Mouse (Mus musculus) forebrain, embryonic 16.5 days (tissue): ENCODE data around the gene Cyp2e1. TPM values are rescaled to one million over a fixed set of nuclear protein-coding genes. Genes with fewer than 3 reads are reported as not detected.
A peak's percentile ranks its signal among the peaks of the same experiment; 100 is the strongest.

Experiments
- ATAC-seq: fragments of 200-750 bp; cut with Nextera tagmentation; 2 replicates; pipeline ENCODE4 v1.8.0; 2017; ENCODE audit warnings: mild to moderate bottlenecking, moderate library complexity
- H3K27ac ChIP-seq: fragments of 300-500 bp; sonication (generic); 2 replicates; pipeline ENCODE4 v1.5.1; 2014; ENCODE audit warnings: low read length, control low read depth
- H3K27me3 ChIP-seq: fragments of 300-500 bp; sonication (generic); replicated peaks from 2 replicates; pipeline ENCODE4 v1.6.1; 2014; ENCODE audit warnings: low read length; ENCODE audit not compliant: control insufficient read depth, insufficient read depth
- H3K36me3 ChIP-seq: fragments of 300-500 bp; sonication (generic); 2 replicates; pipeline ENCODE4 v1.6.1; 2014; ENCODE audit not compliant: control insufficient read depth, insufficient read depth
- H3K4me1 ChIP-seq: fragments of 300-500 bp; sonication (generic); replicated peaks from 2 replicates; pipeline ENCODE4 v1.6.1; 2014; ENCODE audit warnings: low read length; ENCODE audit not compliant: control insufficient read depth, insufficient read depth
- H3K4me2 ChIP-seq: fragments of 300-500 bp; sonication (generic); 2 replicates; pipeline ENCODE4 v1.6.1; 2014; ENCODE audit warnings: mild to moderate bottlenecking, low read length, control low read depth
- H3K4me3 ChIP-seq: fragments of 300-500 bp; sonication (generic); replicated peaks from 2 replicates; pipeline ENCODE4 v1.5.1; 2014; ENCODE audit warnings: mild to moderate bottlenecking, low read length, control low read depth
- H3K9ac ChIP-seq: fragments of 300-500 bp; sonication (generic); replicated peaks from 2 replicates; pipeline ENCODE4 v1.6.1; 2014; ENCODE audit warnings: low read depth, low read length, control low read depth
- H3K9me3 ChIP-seq: fragments of 300-500 bp; sonication (generic); 2 replicates; pipeline ENCODE4 v1.6.1; 2016; ENCODE audit warnings: low read length; ENCODE audit not compliant: control insufficient read depth
- WGBS: fragments of 180-500 bp; shearing (Covaris S2); extraction: QIAGEN DNeasy Blood & Tissue Kit; methylation state at CpG from one replicate; pipeline ENCODE4 v1.1.7; 2014; 5-methylcytosine and 5-hydroxymethylcytosine counted together
- polyA plus RNA-seq: library from polyadenylated mRNA; unstranded; fragments of >200 nt; fragmentation: Nextera tagmentation; extraction: Ambion mirVana; gene quantifications from 2 replicates; pipeline ENCODE4 v1.2.1, GENCODE M21; 2015

The Cyp2e1 gene
- polyA plus RNA-seq, 1 experiment from 2014 or later = not detected

GRCm38 (mm10) chr7:140798212-140798611, 34.7 kb downstream of the Cyp2e1 start:
- 61% methylated on average over 2 of the region's 2 CpGs for WGBS

DNA sequence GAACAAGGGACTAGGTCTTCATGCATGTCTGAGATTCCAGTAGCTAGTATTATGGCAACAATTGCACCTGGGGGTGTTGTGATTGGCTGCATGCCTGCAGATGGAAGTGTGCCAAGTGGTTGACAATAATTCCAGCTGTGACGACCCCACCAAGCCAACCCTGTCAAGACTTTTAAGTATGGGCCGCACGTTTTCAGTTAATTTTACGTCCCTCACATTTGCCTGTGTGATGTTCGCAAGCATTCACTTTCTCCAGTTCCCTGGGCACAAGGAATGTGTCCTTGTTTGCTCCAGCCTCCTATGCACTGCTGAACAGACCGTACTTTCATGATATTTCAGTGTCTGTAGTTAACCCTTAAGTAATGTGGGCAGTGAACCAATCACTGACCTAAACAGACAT, 39.1 kb downstream of the Cyp2e1 start:
- H3K27ac ChIP-seq = no peak overlapping the region
- ATAC-seq = no peak
- no peaks in the 10 kb centered on the region for H3K4me1 ChIP-seq
- no peaks in the 10 kb centered on the region for H3K36me3 ChIP-seq
- H3K4me3 ChIP-seq = no peak overlapping the region
- 65% methylated on average over 6 of the region's 6 CpGs for WGBS
- no peak overlapping the region for H3K9ac ChIP-seq
- no peaks in the 10 kb centered on the region for H3K27me3 ChIP-seq
- H3K4me2 ChIP-seq = no peak overlapping the region
- H3K9me3 ChIP-seq = no peaks in the 10 kb centered on the region

More at GRCm38 (mm10) chr7:140798212-140798611, 34.7 kb downstream of the Cyp2e1 start:
- Histone ChIP-seq H3K36me3 (no peaks in the 10 kb centered on the region), H3K4me3 (no peak overlapping the region), H3K4me2 (no peak overlapping the region), H3K9me3 (no peaks in the 10 kb centered on the region), H3K9ac (no peak overlapping the region), H3K27me3 (no peaks in the 10 kb centered on the region), H3K4me1 (no peaks in the 10 kb centered on the region), H3K27ac (no peak overlapping the region)
- ATAC-seq = no peak

DNA sequence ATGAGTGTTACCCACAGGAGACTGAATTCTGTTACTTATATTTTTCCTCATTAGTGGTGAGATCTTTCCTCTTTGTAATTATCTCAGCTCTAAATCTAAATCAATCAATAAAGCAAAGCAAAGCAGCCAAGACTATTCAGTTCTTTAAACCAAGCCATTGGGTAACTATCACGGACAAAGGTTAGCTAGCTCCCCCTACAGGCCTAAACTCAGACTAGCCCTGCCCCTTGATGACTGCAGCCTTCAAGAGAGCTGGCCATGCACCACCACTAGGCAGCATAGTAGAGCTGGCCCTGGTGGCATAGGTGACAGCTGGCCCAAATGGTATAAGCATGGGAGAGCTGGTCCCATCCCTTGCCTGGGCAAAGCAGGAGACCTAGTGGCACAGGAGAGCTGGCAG, 42.2 kb downstream of the Cyp2e1 start:
- Histone ChIP-seq H3K36me3 (no peaks in the 10 kb centered on the region), H3K4me2 (no peak overlapping the region), H3K9me3 (no peaks in the 10 kb centered on the region), H3K4me3 (no peak overlapping the region), H3K27ac (no peak overlapping the region), H3K27me3 (no peaks in the 10 kb centered on the region), H3K4me1 (no peaks in the 10 kb centered on the region), H3K9ac (no peak overlapping the region)
- WGBS = 18% methylated on average over 1 of the region's 1 CpGs
- no peak for ATAC-seq

GRCm38 (mm10) chr7:140810496-140810895, 47.0 kb downstream of the Cyp2e1 start:
- H3K27ac ChIP-seq = no peak overlapping the region
- no peaks in the 10 kb centered on the region for H3K4me1 ChIP-seq
- H3K4me2 ChIP-seq = no peak overlapping the region
- 94% methylated on average over 6 of the region's 6 CpGs for WGBS
- H3K36me3 ChIP-seq = peaks cover 7% of the 10 kb centered on the region; the same call in 1 of the 2 replicates
- no peak overlapping the region for H3K9ac ChIP-seq
- no peak for ATAC-seq
- no peaks in the 10 kb centered on the region for H3K9me3 ChIP-seq
- no peaks in the 10 kb centered on the region for H3K27me3 ChIP-seq
- no peak overlapping the region for H3K4me3 ChIP-seq

DNA sequence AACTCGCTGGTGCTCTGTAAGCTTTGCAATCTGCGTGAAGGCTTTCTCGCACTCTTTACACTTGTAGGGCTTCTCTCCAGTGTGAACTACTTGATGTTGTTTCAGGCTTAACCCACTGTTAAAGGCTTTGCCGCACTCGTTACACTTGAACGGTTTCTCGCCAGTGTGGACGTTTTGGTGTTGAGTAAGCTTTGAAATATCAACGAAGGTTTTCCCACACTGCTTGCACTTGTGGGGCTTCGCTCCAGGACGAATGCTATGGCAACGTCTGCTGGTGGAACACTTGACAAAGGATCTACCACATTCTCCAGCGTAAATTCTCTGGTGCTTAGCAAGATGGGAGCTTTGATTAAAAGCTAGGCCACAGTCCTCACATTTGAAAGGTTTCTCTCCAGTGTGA, 48.2 kb downstream of the Cyp2e1 start:
- Histone ChIP-seq H3K4me1 (no peaks in the 10 kb centered on the region), H3K27me3 (no peaks in the 10 kb centered on the region), H3K9ac (no peak overlapping the region), H3K36me3 (peaks cover 7% of the 10 kb centered on the region; the same call in 1 of the 2 replicates), H3K27ac (no peak overlapping the region), H3K4me3 (no peak overlapping the region), H3K4me2 (no peak overlapping the region), H3K9me3 (no peaks in the 10 kb centered on the region)
- 79% methylated on average over 13 of the region's 13 CpGs for whole genome bisulfite sequencing
- ATAC-seq = no peak

- H3K9me3 ChIP-seq = no peaks in the 10 kb centered on the region
- H3K9ac ChIP-seq = no peak overlapping the region
- no peak for ATAC-seq
- 95% methylated on average over 12 of the region's 12 CpGs for WGBS
- no peaks in the 10 kb centered on the region for H3K27me3 ChIP-seq
- no peaks in the 10 kb centered on the region for H3K4me1 ChIP-seq
- H3K27ac ChIP-seq = no peak overlapping the region
- H3K4me3 ChIP-seq = no peak overlapping the region
- H3K4me2 ChIP-seq = no peak overlapping the region
- H3K36me3 ChIP-seq = peaks cover 7% of the 10 kb centered on the region; the same call in 1 of the 2 replicates
Observed at GRCm38 (mm10) chr7:140812850-140813249, 49.3 kb downstream of the Cyp2e1 start.

GRCm38 (mm10) chr7:140820173-140820572, 56.6 kb downstream of the Cyp2e1 start:
- no peak overlapping the region for H3K9ac ChIP-seq
- no peaks in the 10 kb centered on the region for H3K36me3 ChIP-seq
- peaks cover 4% of the 10 kb centered on the region; the same call in 1 of the 2 replicates for H3K27me3 ChIP-seq
- H3K4me1 ChIP-seq = peaks cover 10% of the 10 kb centered on the region
- no peak overlapping the region for H3K4me3 ChIP-seq
- no peak for ATAC-seq
- H3K4me2 ChIP-seq = no peak overlapping the region
- WGBS = 56% methylated on average over 4 of the region's 4 CpGs
- no peaks in the 10 kb centered on the region for H3K9me3 ChIP-seq
- no peak overlapping the region for H3K27ac ChIP-seq

- peak; percentile 71 for ATAC-seq
- Histone ChIP-seq H3K9me3 (no peaks in the 10 kb centered on the region), H3K4me1 (peaks cover 10% of the 10 kb centered on the region), H3K27me3 (peaks cover 9% of the 10 kb centered on the region), H3K9ac (peak overlapping the region; percentile 57), H3K4me3 (peak overlapping the region; percentile 55), H3K4me2 (peak overlapping the region; percentile 76), H3K36me3 (no peaks in the 10 kb centered on the region), H3K27ac (peak overlapping the region; percentile 38)
- 39% methylated on average over 5 of the region's 5 CpGs for WGBS
Observed at GRCm38 (mm10) chr7:140821305-140821652, 57.7 kb downstream of the Cyp2e1 start.

- under 1% methylated on average over 21 of the region's 21 CpGs for WGBS
- Histone ChIP-seq H3K9ac (peak within 1 kb of the TSS; percentile 57), H3K4me3 (peak within 1 kb of the TSS; percentile 55), H3K27me3 (peaks cover 9% of the 10 kb centered on the region), H3K36me3 (no peaks in the 10 kb centered on the region), H3K27ac (peak within 1 kb of the TSS; percentile 38), H3K4me2 (peak within 1 kb of the TSS; percentile 76), H3K9me3 (no peaks in the 10 kb centered on the region), H3K4me1 (peaks cover 10% of the 10 kb centered on the region)
- peak; percentile 94 for ATAC-seq
Observed at GRCm38 (mm10) chr7:140821653-140822329, 58.3 kb downstream of the Cyp2e1 start, which contains the start of gene Zfp941. Gene Zfp941, minus strand, starts transcription at chr7:140822178.
